Mouse (Mus musculus) MEL (cell line): Measurements from ENCODE around the gene Senp6. TPM values are rescaled to one million over a fixed set of nuclear protein-coding genes. Genes with fewer than 3 reads are reported as not detected.

Source experiments
- DNase-seq: peaks from one replicate; pipeline ENCODE4 v3.0.0; 2011; ENCODE audit warnings: low read depth, low spot score
- H3K27ac ChIP-seq: 2 replicates; pipeline ENCODE4 v1.5.1; 2012; ENCODE audit warnings: low read depth, mild to moderate bottlenecking, control low read depth, low read length, moderate library complexity; ENCODE audit not compliant: control insufficient read depth
- H3K27me3 ChIP-seq, 2 experiments: fragments of 150-350 bp in 1 of 2; sonication (generic) in 1 of 2; 2 replicates each; pipeline ENCODE4 v1.6.1; 2012; ENCODE audit warnings: low read length in 2 of 2, mild to moderate bottlenecking in 2 of 2, improper control_type of control experiment in 1 of 2, moderate library complexity in 1 of 2; ENCODE audit not compliant: insufficient read depth in 2 of 2, control insufficient read depth in 1 of 2
- H3K36me3 ChIP-seq, 2 experiments: 2 replicates each; pipeline ENCODE4 v1.6.1; 2012 to 2014; ENCODE audit warnings: low read length in 2 of 2, improper control_type of control experiment in 1 of 2, inconsistent platforms in 1 of 2, mild to moderate bottlenecking in 1 of 2; ENCODE audit not compliant: insufficient read depth in 2 of 2, control insufficient read depth in 1 of 2
- H3K4me1 ChIP-seq, 2 experiments: fragments of 150-350 bp in 1 of 2; sonication (generic) in 1 of 2; 2 replicates each; pipeline ENCODE4 v1.6.1; 2012; ENCODE audit warnings: low read length in 2 of 2, improper control_type of control experiment in 1 of 2, mild to moderate bottlenecking in 1 of 2; ENCODE audit not compliant: insufficient read depth in 2 of 2, control insufficient read depth in 1 of 2
- H3K4me3 ChIP-seq, 2 experiments: fragments of 150-350 bp in 1 of 2; sonication (generic) in 1 of 2; 2 replicates each; pipeline ENCODE4 v1.5.1; 2012; ENCODE audit warnings: low read depth in 2 of 2, low read length in 2 of 2, mild to moderate bottlenecking in 2 of 2, moderate library complexity in 2 of 2, control low read depth in 1 of 2, improper control_type of control experiment in 1 of 2; ENCODE audit not compliant: control insufficient read depth in 1 of 2, insufficient read depth in 1 of 2
- H3K79me2 ChIP-seq: 2 replicates; pipeline ENCODE4 v1.6.1; 2012; ENCODE audit warnings: mild to moderate bottlenecking, low read length, moderate library complexity; ENCODE audit not compliant: control insufficient read depth, poor library complexity, insufficient read depth
- H3K9ac ChIP-seq: 2 replicates; pipeline ENCODE4 v1.6.1; 2012; ENCODE audit warnings: low read depth, mild to moderate bottlenecking, control low read depth, low read length, moderate library complexity; ENCODE audit not compliant: control insufficient read depth, poor library complexity, severe bottlenecking
- H3K9me3 ChIP-seq: fragments of 150-350 bp; sonication (generic); replicated peaks from 2 replicates; pipeline ENCODE4 v1.6.1; 2012; ENCODE audit warnings: mild to moderate bottlenecking, low read length, improper control_type of control experiment, moderate library complexity; ENCODE audit not compliant: insufficient read depth
- BHLHE40 ChIP-seq: IDR thresholded peaks from 2 replicates; pipeline ENCODE4 v1.6.1; 2012; ENCODE audit warnings: low read depth, mild to moderate bottlenecking, inconsistent platforms, low read length, improper control_type of control experiment, borderline replicate concordance
- CHD1 ChIP-seq: IDR thresholded peaks from 2 replicates; pipeline ENCODE4 v1.6.1; 2012; ENCODE audit warnings: low read depth, mild to moderate bottlenecking, inconsistent platforms, low read length, improper control_type of control experiment
- CHD2 ChIP-seq: IDR thresholded peaks from 2 replicates; pipeline ENCODE4 v1.6.1; 2011; ENCODE audit warnings: low read length, improper control_type of control experiment
- E2F4 ChIP-seq: IDR thresholded peaks from 2 replicates; pipeline ENCODE4 v1.6.1; 2011; ENCODE audit warnings: low read depth, low read length, improper control_type of control experiment, borderline replicate concordance
- ELF1 ChIP-seq: IDR thresholded peaks from 2 replicates; pipeline ENCODE4 v1.6.1; 2014; ENCODE audit warnings: low read depth, mild to moderate bottlenecking, inconsistent platforms, low read length, improper control_type of control experiment, moderate library complexity
- ETS1 ChIP-seq: IDR thresholded peaks from 2 replicates; pipeline ENCODE4 v1.6.1; 2012; ENCODE audit warnings: low read depth, mild to moderate bottlenecking, inconsistent platforms, low read length, improper control_type of control experiment, moderate library complexity
- GABPA ChIP-seq: IDR thresholded peaks from 2 replicates; pipeline ENCODE4 v1.6.1; 2012; ENCODE audit warnings: low read depth, mild to moderate bottlenecking, inconsistent platforms, low read length, improper control_type of control experiment, moderate library complexity
- GATA1 ChIP-seq: IDR thresholded peaks from 2 replicates; pipeline ENCODE4 v1.6.1; 2011; ENCODE audit warnings: low read depth, low read length, improper control_type of control experiment
- HCFC1 ChIP-seq: IDR thresholded peaks from 2 replicates; pipeline ENCODE4 v1.6.1; 2012; ENCODE audit warnings: low read depth, mild to moderate bottlenecking, inconsistent platforms, low read length, improper control_type of control experiment, moderate library complexity
- JUND ChIP-seq: IDR thresholded peaks from 2 replicates; pipeline ENCODE4 v1.6.1; 2011; ENCODE audit warnings: low read depth, mild to moderate bottlenecking, improper control_type of control experiment, low read length
- KAT2A ChIP-seq: conservative IDR thresholded peaks from 2 replicates; pipeline ENCODE4 v1.6.1; 2012; ENCODE audit warnings: low read depth, low read length, improper control_type of control experiment, inconsistent platforms
- MAFK ChIP-seq: IDR thresholded peaks from 2 replicates; pipeline ENCODE4 v1.6.1; 2011; ENCODE audit warnings: low read depth, mild to moderate bottlenecking, low read length, improper control_type of control experiment, borderline replicate concordance
- MEF2A ChIP-seq: IDR thresholded peaks from 2 replicates; pipeline ENCODE4 v1.6.1; 2014; ENCODE audit warnings: low read depth, mild to moderate bottlenecking, inconsistent platforms, low read length, improper control_type of control experiment; ENCODE audit not compliant: poor library complexity, insufficient replicate concordance, severe bottlenecking; ENCODE audit errors: extremely low read depth
- MXI1 ChIP-seq: IDR thresholded peaks from 2 replicates; pipeline ENCODE4 v1.6.1; 2011; ENCODE audit warnings: mild to moderate bottlenecking, low read depth, low read length, improper control_type of control experiment
- MYC ChIP-seq: IDR thresholded peaks from 2 replicates; pipeline ENCODE4 v1.6.1; 2011; ENCODE audit warnings: low read depth, mild to moderate bottlenecking, low read length, improper control_type of control experiment, moderate library complexity
- POLR2A ChIP-seq, 2 experiments: IDR thresholded peaks; 2 replicates each; pipeline ENCODE4 v1.6.1; 2011 to 2012; ENCODE audit warnings: low read length in 2 of 2, mild to moderate bottlenecking in 2 of 2, control low read depth in 1 of 2, improper control_type of control experiment in 1 of 2, low read depth in 1 of 2, moderate library complexity in 1 of 2; ENCODE audit not compliant: control insufficient read depth in 1 of 2, insufficient read depth in 1 of 2, poor library complexity in 1 of 2
- POLR2AphosphoS2 ChIP-seq: IDR thresholded peaks from 2 replicates; pipeline ENCODE4 v1.6.1; 2011; ENCODE audit warnings: low read length, improper control_type of control experiment
- POLR2AphosphoS5 ChIP-seq: IDR thresholded peaks from 2 replicates; pipeline ENCODE4 v1.6.1; 2012; ENCODE audit warnings: low read depth, borderline replicate concordance, mild to moderate bottlenecking, inconsistent platforms, low read length, moderate library complexity, mixed read lengths
- RAD21 ChIP-seq: IDR thresholded peaks from 2 replicates; pipeline ENCODE4 v1.6.1; 2011; ENCODE audit warnings: mild to moderate bottlenecking, low read depth, low read length, improper control_type of control experiment
- SIN3A ChIP-seq: IDR thresholded peaks from 2 replicates; pipeline ENCODE4 v1.6.1; 2012; ENCODE audit warnings: low read length, improper control_type of control experiment, inconsistent platforms
- SMC3 ChIP-seq: IDR thresholded peaks from 2 replicates; pipeline ENCODE4 v1.6.1; 2011; ENCODE audit warnings: low read depth, low read length, improper control_type of control experiment
- TCF12 ChIP-seq: IDR thresholded peaks from 2 replicates; pipeline ENCODE4 v1.6.1; 2014; ENCODE audit warnings: low read depth, mild to moderate bottlenecking, inconsistent platforms, low read length, improper control_type of control experiment, moderate library complexity
- USF1 ChIP-seq: IDR thresholded peaks from 2 replicates; pipeline ENCODE4 v1.6.1; 2014; ENCODE audit warnings: low read depth, mild to moderate bottlenecking, inconsistent platforms, low read length, improper control_type of control experiment, moderate library complexity
- ZKSCAN1 ChIP-seq: IDR thresholded peaks from 2 replicates; pipeline ENCODE4 v1.6.1; 2012; ENCODE audit warnings: low read depth, mild to moderate bottlenecking, inconsistent platforms, low read length, improper control_type of control experiment, moderate library complexity
- polyA plus RNA-seq, 2 experiments: library from polyadenylated mRNA; stranded (reverse) in 1 of 2; unstranded in 1 of 2; fragments of >175 nt in 1 of 2; fragments of >200 nt in 1 of 2; gene quantifications; 2 replicates each; pipeline versions ENCODE4 v1.2.1 to v1.2.4; 2012; ENCODE audit warnings: low replicate concordance in 2 of 2, low read depth in 1 of 2; ENCODE audit not compliant: insufficient read length in 2 of 2, insufficient read depth in 1 of 2, missing spikeins in 1 of 2
- total RNA-seq: library from RNA; depleted of rRNA; stranded (reverse); fragments of 300-350 nt; gene quantifications from 2 replicates; pipeline ENCODE4 v1.2.3, GENCODE M21; 2012

Senp6 gene
- total and polyA plus RNA-seq, 3 experiments, result 67.0 to 670 (median 71.1) TPM

DNA sequence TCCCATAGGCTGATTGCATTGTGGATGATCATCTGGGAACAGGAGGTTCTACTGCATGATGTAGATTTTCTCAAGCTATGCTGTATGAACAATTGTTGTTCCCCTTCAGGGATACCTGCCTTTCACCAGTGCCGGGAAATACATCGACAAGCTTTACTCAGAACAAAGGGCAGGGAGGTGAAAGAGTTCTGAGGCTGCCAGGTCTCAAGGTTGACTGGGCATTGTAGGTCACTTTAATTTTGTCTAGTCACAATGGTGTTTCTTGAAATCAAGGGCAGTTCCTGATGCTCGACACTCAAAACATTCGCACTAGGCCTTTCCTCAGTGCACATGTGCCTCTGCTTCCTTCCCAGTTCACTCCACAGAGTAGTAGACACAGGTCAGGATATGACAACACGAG, 114.1 kb downstream of the Senp6 start (continued):
- TF ChIP-seq MXI1 (no peak), MEF2A (no peak), MYC (no peak)

DNA sequence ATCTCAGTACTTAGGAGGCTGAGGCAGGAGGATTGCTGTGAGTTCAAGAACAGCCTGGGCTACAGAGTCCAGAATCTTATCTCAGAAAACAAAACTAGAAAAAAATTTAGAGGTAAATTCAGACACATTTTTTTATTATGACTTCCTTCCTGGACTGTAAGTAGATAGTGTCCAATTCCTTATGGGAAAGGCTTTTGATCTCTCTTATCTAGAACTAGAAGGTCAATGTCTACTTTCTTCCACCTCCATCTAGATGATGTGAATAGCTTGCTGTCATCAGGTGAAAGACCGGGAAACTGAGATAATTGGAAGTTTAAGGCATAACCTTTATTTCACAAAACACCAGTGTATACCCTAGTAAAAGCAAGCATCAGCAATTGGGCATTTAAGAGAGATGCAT, 115.0 kb downstream of the Senp6 start:
- TF ChIP-seq POLR2AphosphoS2, result no peak
- TF ChIP-seq TCF12, result no peak
- TF ChIP-seq POLR2AphosphoS5, result no peak
- no peak for TF ChIP-seq MAFK
- TF ChIP-seq, all 39 proteins: peak for 0
- Histone ChIP-seq H3K79me2 (no peaks in the 10 kb centered on the region), H3K9me3 (no peaks in the 10 kb centered on the region), H3K36me3 (no peaks in the 10 kb centered on the region), H3K27ac (no peak overlapping the region), H3K4me1 (no peaks in the 10 kb centered on the region), H3K9ac (no peak overlapping the region), H3K27me3 (0 out of 4 replicates have a peak, but pooled peaks cover 0 to 1% of the 10 kb centered on the region in 2 experiments), H3K4me3 (no peak overlapping the region)
- DNase-seq, result no peak

DNA sequence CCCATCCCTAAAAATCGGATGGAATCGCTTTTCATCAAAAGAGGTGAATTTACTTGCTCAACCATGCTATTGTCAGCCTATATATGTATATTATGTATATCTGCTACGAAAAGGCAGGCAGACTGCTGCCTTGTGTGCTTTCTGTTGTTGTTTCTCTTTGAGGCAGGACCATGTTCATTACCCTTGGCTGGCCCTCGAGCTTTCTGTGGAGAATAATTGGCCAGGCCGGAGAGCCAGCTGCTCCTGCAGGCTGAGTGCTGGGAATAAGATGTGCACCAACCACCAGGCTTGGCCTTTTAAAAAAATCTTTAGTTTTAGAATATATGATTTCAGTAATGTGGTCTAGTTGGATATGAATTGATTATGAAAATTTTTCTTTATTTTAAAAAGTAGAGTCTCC, 117.4 kb downstream of the Senp6 start:
- no peaks in the 10 kb centered on the region for H3K36me3 ChIP-seq
- no peaks in the 10 kb centered on the region for H3K79me2 ChIP-seq
- 0 out of 4 replicates have a peak, but pooled peaks cover 0 to 2% of the 10 kb centered on the region in 2 experiments for H3K27me3 ChIP-seq
- H3K4me1 ChIP-seq, result no peaks in the 10 kb centered on the region
- no peaks in the 10 kb centered on the region for H3K9me3 ChIP-seq
- TF ChIP-seq POLR2A (IDR thresholded peaks at IDR 0.05; ENCODE audit: control insufficient read depth in 1 of 2, insufficient read depth in 1 of 2, low read depth in 1 of 2, low read length in 2 of 2, poor library complexity in 1 of 2), result no peak
- TF ChIP-seq ETS1, result no peak
- TF ChIP-seq BHLHE40, result no peak
- no peak for TF ChIP-seq GATA1
- no peak for TF ChIP-seq ELF1
- no peak for TF ChIP-seq E2F4
- no peak for TF ChIP-seq SMC3
- TF ChIP-seq USF1, result no peak
- TF ChIP-seq HCFC1, result no peak
- no peak for TF ChIP-seq CHD1
- TF ChIP-seq RAD21, result no peak
- no peak for TF ChIP-seq JUND
- no peak for TF ChIP-seq KAT2A
- TF ChIP-seq CHD2, result no peak
- no peak for TF ChIP-seq ZKSCAN1
- no peak for TF ChIP-seq GABPA
- TF ChIP-seq SIN3A, result no peak
- no peak overlapping the region for H3K9ac ChIP-seq
- no peak for DNase-seq
- H3K4me3 ChIP-seq, result no peak overlapping the region
- H3K27ac ChIP-seq, result no peak overlapping the region
